Mouse (Mus musculus) heart, embryonic 15.5 days (tissue): Measurements from ENCODE around the gene Zfp60. TPM values are rescaled to one million over a fixed set of nuclear protein-coding genes. Genes with fewer than 3 reads are reported as not detected.
"Not testable (repeated sequence)": the region's sequence is repeated elsewhere in the genome, so short reads cannot be mapped to it uniquely, and the experiment has no call there.

Source experiments
- ATAC-seq: fragments of 200-750 bp; cut with Nextera tagmentation; replicated peaks from 2 replicates; pipeline ENCODE4 v1.8.0; 2017; ENCODE audit warnings: low read depth, moderate TSS enrichment; ENCODE audit not compliant: insufficient number of reproducible peaks, insufficient read depth, low FRiP score
- H3K27ac ChIP-seq: fragments of 300-500 bp; sonication (generic); 2 replicates; pipeline ENCODE4 v1.5.1; 2015; ENCODE audit warnings: mild to moderate bottlenecking, inconsistent platforms
- H3K27me3 ChIP-seq: fragments of 300-500 bp; sonication (generic); 2 replicates; pipeline ENCODE4 v1.6.1; 2015; ENCODE audit warnings: inconsistent platforms
- H3K36me3 ChIP-seq: fragments of 300-500 bp; sonication (generic); 2 replicates; pipeline ENCODE4 v1.6.1; 2015; ENCODE audit warnings: mild to moderate bottlenecking, inconsistent platforms
- H3K4me1 ChIP-seq: fragments of 300-500 bp; sonication (generic); replicated peaks from 2 replicates; pipeline ENCODE4 v1.6.1; 2015; ENCODE audit warnings: inconsistent platforms
- H3K4me2 ChIP-seq: fragments of 300-500 bp; sonication (generic); 2 replicates; pipeline ENCODE4 v1.6.1; 2015; ENCODE audit warnings: inconsistent platforms, mild to moderate bottlenecking, moderate library complexity
- H3K4me3 ChIP-seq: fragments of 300-500 bp; sonication (generic); 2 replicates; pipeline ENCODE4 v1.5.1; 2015; ENCODE audit warnings: mild to moderate bottlenecking, inconsistent platforms
- H3K9ac ChIP-seq: fragments of 300-500 bp; sonication (generic); 2 replicates; pipeline ENCODE4 v1.6.1; 2015; ENCODE audit warnings: mild to moderate bottlenecking, inconsistent platforms
- H3K9me3 ChIP-seq: fragments of 300-500 bp; sonication (generic); replicated peaks from 2 replicates; pipeline ENCODE4 v1.6.1; 2016; ENCODE audit warnings: inconsistent platforms
- WGBS: fragments of 180-500 bp; shearing (Covaris S2); methylation state at CpG from one replicate; pipeline ENCODE4 v1.1.7; 2015; ENCODE audit warnings: mixed read lengths; 5-methylcytosine and 5-hydroxymethylcytosine counted together
- polyA plus RNA-seq: library from polyadenylated mRNA; unstranded; fragments of >200 nt; fragmentation: Nextera tagmentation; extraction: Ambion mirVana; gene quantifications from 2 replicates; pipeline ENCODE4 v1.2.1, GENCODE M21; 2015

Gene Zfp60
- polyA plus RNA-seq, 1 experiment from 2014 or later, result 15.4 TPM

- H3K4me2 ChIP-seq, result no peak overlapping the region
- no peaks in the 10 kb centered on the region; the same call in 1 of the 2 replicates for H3K27me3 ChIP-seq
- 0 out of 2 replicates have a peak, but pooled peaks cover 2% of the 10 kb centered on the region for H3K4me1 ChIP-seq
- WGBS, result 85% methylated on average over 8 of the region's 8 CpGs
- H3K9me3 ChIP-seq, result no peaks in the 10 kb centered on the region
- H3K4me3 ChIP-seq, result no peak overlapping the region
- H3K36me3 ChIP-seq, result no peaks in the 10 kb centered on the region
- ATAC-seq, result no peak
- no peak overlapping the region for H3K27ac ChIP-seq
- H3K9ac ChIP-seq, result no peak overlapping the region
These were observed 9.2 kb upstream of the Zfp60 start for GRCm38 (mm10) chr7:27721951-27722350.

GRCm38 (mm10) chr7:27725566-27726538 is 5.3 kb upstream of the Zfp60 start:
- ATAC-seq, result no peak; the same call in 1 of the 2 replicates
- H3K4me2 ChIP-seq, result no peak overlapping the region
- no peaks in the 10 kb centered on the region for H3K36me3 ChIP-seq
- no peaks in the 10 kb centered on the region; the same call in 1 of the 2 replicates for H3K27me3 ChIP-seq
- H3K9ac ChIP-seq, result no peak overlapping the region
- 0 out of 2 replicates have a peak, but pooled peaks cover 2% of the 10 kb centered on the region for H3K4me1 ChIP-seq
- H3K4me3 ChIP-seq, result no peak overlapping the region
- no peaks in the 10 kb centered on the region for H3K9me3 ChIP-seq
- WGBS, result 39% methylated on average over 12 of the region's 12 CpGs
- no peak overlapping the region for H3K27ac ChIP-seq

- no peak overlapping the region for H3K4me3 ChIP-seq
- H3K9ac ChIP-seq, result no peak overlapping the region
- no peak for ATAC-seq
- H3K27ac ChIP-seq, result no peak overlapping the region
- no peak overlapping the region for H3K4me2 ChIP-seq
- no peaks in the 10 kb centered on the region for H3K9me3 ChIP-seq
- no peaks in the 10 kb centered on the region; the same call in 1 of the 2 replicates for H3K27me3 ChIP-seq
- WGBS, result 47% methylated on average over 2 of the region's 2 CpGs
- H3K4me1 ChIP-seq, result peaks cover 10% of the 10 kb centered on the region
- H3K36me3 ChIP-seq, result no peaks in the 10 kb centered on the region
These were observed 3.7 kb upstream of the Zfp60 start for GRCm38 (mm10) chr7:27727471-27727870.

- Histone ChIP-seq H3K4me2 (peak overlapping the region; percentile 80), H3K27me3 (no peaks in the 10 kb centered on the region), H3K36me3 (no peaks in the 10 kb centered on the region), H3K4me1 (peaks cover 20% of the 10 kb centered on the region), H3K9ac (peak overlapping the region; percentile 80), H3K9me3 (no peaks in the 10 kb centered on the region), H3K27ac (peak overlapping the region; percentile 94), H3K4me3 (peak overlapping the region; percentile 85)
- ATAC-seq, result no peak
- WGBS, result 6% methylated on average over 12 of the region's 12 CpGs
These were observed 757 bp downstream of the Zfp60 start for GRCm38 (mm10) chr7:27731946-27732345.

- no peaks in the 10 kb centered on the region for H3K27me3 ChIP-seq
- peak overlapping the region; percentile 85 for H3K4me3 ChIP-seq
- peak overlapping the region; percentile 80 for H3K4me2 ChIP-seq
- H3K9me3 ChIP-seq, result no peaks in the 10 kb centered on the region
- peaks cover 20% of the 10 kb centered on the region for H3K4me1 ChIP-seq
- no peaks in the 10 kb centered on the region for H3K36me3 ChIP-seq
- no peak overlapping the region for H3K27ac ChIP-seq
- ATAC-seq, result no peak
- H3K9ac ChIP-seq, result no peak overlapping the region
- 86% methylated on average over 6 of the region's 6 CpGs for WGBS
These were observed 1.3 kb downstream of the Zfp60 start for GRCm38 (mm10) chr7:27732508-27732907.

- Histone ChIP-seq H3K4me1 (peaks cover 20% of the 10 kb centered on the region), H3K27ac (no peak overlapping the region)
- WGBS, result 73% methylated on average over 5 of the region's 5 CpGs
These were observed 4.3 kb downstream of the Zfp60 start for GRCm38 (mm10) chr7:27735457-27735856.

GRCm38 (mm10) chr7:27756351-27757047 is 25.3 kb downstream of the Zfp60 start:
- no peak overlapping the region for H3K9ac ChIP-seq
- no peak overlapping the region for H3K4me3 ChIP-seq
- no peaks in the 10 kb centered on the region for H3K9me3 ChIP-seq
- no peaks in the 10 kb centered on the region for H3K4me1 ChIP-seq
- peaks cover under 1% of the 10 kb centered on the region for H3K36me3 ChIP-seq
- WGBS, result 35% methylated on average over 5 of the region's 5 CpGs
- H3K27ac ChIP-seq, result no peak overlapping the region
- ATAC-seq, result no peak
- no peaks in the 10 kb centered on the region for H3K27me3 ChIP-seq
- no peak overlapping the region for H3K4me2 ChIP-seq

More at GRCm38 (mm10) chr7:27735457-27735856, 4.3 kb downstream of the Zfp60 start:
- Histone ChIP-seq H3K27me3 (no peaks in the 10 kb centered on the region), H3K9me3 (no peaks in the 10 kb centered on the region), H3K4me2 (no peak overlapping the region), H3K36me3 (peaks cover 21% of the 10 kb centered on the region), H3K9ac (no peak overlapping the region), H3K4me3 (no peak overlapping the region)
- no peak for ATAC-seq

- no peak overlapping the region for H3K27ac ChIP-seq
- 81% methylated on average over 3 of the region's 3 CpGs for WGBS
- H3K4me1 ChIP-seq, result no peaks in the 10 kb centered on the region
- H3K36me3 ChIP-seq, result no peaks in the 10 kb centered on the region; the same call in 1 of the 2 replicates
- H3K9ac ChIP-seq, result no peak overlapping the region
- H3K27me3 ChIP-seq, result no peaks in the 10 kb centered on the region
- H3K4me3 ChIP-seq, result no peak overlapping the region
- no peaks in the 10 kb centered on the region for H3K9me3 ChIP-seq
- ATAC-seq, result no peak
- no peak overlapping the region for H3K4me2 ChIP-seq
These were observed 25.8 kb downstream of the Zfp60 start for GRCm38 (mm10) chr7:27757048-27757375.

GRCm38 (mm10) chr7:27765176-27765886 is 34.1 kb downstream of the Zfp60 start:
- no peak for ATAC-seq
- Histone ChIP-seq H3K9me3 (no peaks in the 10 kb centered on the region), H3K9ac (no peak overlapping the region), H3K27ac (no peak overlapping the region), H3K27me3 (0 out of 2 replicates have a peak, but pooled peaks cover 5% of the 10 kb centered on the region), H3K4me2 (peak overlapping the region; percentile 59), H3K4me1 (peaks cover 3% of the 10 kb centered on the region; the same call in 1 of the 2 replicates), H3K4me3 (peak overlapping the region; percentile 34), H3K36me3 (no peaks in the 10 kb centered on the region)
- WGBS, result 6% methylated on average over 17 of the region's 17 CpGs

- no peak for ATAC-seq
- WGBS, result 75% methylated on average over 5 of the region's 5 CpGs
These were observed 58.1 kb downstream of the Zfp60 start for GRCm38 (mm10) chr7:27789306-27789705.

GRCm38 (mm10) chr7:27793865-27794264 is 62.7 kb downstream of the Zfp60 start:
- not testable (repeated sequence) for ATAC-seq, H3K4me1 ChIP-seq, H3K27ac ChIP-seq, H3K27me3 ChIP-seq, H3K36me3 ChIP-seq, H3K4me2 ChIP-seq, H3K9me3 ChIP-seq, H3K4me3 ChIP-seq, H3K9ac ChIP-seq
- 50% methylated on average over 3 of the region's 3 CpGs for WGBS

More at GRCm38 (mm10) chr7:27789306-27789705, 58.1 kb downstream of the Zfp60 start:
- Histone ChIP-seq H3K4me1 (no peaks in the 10 kb centered on the region), H3K27me3 (no peaks in the 10 kb centered on the region), H3K9me3 (peaks cover 10% of the 10 kb centered on the region; the same call in 1 of the 2 replicates), H3K36me3 (no peaks in the 10 kb centered on the region), H3K27ac (no peak overlapping the region), H3K9ac (no peak overlapping the region), H3K4me2 (no peak overlapping the region), H3K4me3 (no peak overlapping the region)
